Mouse (Mus musculus) liver, embryonic 14.5 days (tissue): ENCODE measurements around the gene Cth.

ENCODE experiments used
- CTCF ChIP-seq: IDR thresholded peaks from 2 replicates; pipeline ENCODE4 v1.5.1; 2016; ENCODE audit warnings: antibody characterized with exemption, low read depth, control low read depth
- EP300 ChIP-seq: IDR thresholded peaks from 2 replicates; pipeline ENCODE4 v1.6.1; 2016; ENCODE audit warnings: antibody characterized with exemption, low read depth

GRCm38 (mm10) chr3:157910262-157910661, 14.6 kb downstream of the Cth start:
- TF ChIP-seq CTCF (no peak), EP300 (no peak)
